Mouse (Mus musculus): Measurements from ENCODE around the gene Rnft1. TPM values are rescaled to one million over a fixed set of nuclear protein-coding genes. Genes with fewer than 3 reads are reported as not detected.

Gene Rnft1
- polyA plus RNA-seq (2012; rRNA removed), result 20.2 and 20.4 TPM in 2 replicates
- polyA plus RNA-seq (2014; fragmentation: Nextera tagmentation; extraction: Ambion mirVana), result 46.0 and 46.6 TPM in 2 replicates

DNA sequence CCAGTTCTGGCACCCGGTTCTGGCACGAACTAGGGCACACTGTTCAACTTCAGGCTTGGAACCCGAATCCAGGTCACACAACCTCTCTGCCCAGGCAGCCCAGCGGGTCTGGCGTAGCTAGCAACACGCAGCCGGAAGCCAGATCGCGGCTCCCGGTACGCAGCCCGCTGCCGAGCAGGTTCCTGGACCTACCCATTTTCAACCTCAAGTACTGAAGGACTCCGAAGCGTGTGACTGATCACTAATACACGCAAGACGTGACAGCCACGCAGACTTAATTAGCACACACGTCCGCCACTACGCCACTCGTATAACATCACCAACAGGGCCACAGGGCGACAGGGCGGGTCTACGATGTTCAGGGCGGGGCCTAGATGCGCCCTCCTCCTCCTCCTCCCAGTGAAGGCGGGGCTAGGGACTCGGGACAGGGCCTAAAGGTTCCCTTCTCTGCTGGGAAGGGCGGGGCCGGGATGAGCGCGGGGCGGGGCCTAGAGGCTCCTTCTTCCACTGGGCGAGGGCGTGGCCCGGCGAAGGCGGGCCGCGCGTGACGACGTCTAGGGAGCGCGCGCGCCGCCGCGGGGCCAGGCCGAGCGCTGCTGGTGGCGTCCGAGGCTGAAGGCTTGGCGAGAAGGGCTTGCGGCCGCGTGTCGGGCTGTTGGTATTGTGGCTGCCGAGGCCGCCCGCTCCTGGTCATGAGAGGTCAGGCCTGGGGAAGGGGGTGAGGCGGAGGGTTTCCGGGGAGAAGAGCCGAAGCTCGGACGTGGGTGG is at the start of gene Rnft1:
Gene Rnft1, plus strand, starts transcription at position 557 of the 768 bp plus-strand sequence.
- ATAC-seq (ENCODE audit: low FRiP score, low read depth), result peak; percentile 99
- DNase-seq (ENCODE audit: low spot score), result peak; percentile 98
- TF ChIP-seq POLR2A (IDR thresholded peaks at IDR 0.05; ENCODE audit: borderline replicate concordance, extremely low read depth, insufficient read depth, insufficient read length), result peak; percentile 91; the same call in 1 of the 2 replicates
- peak within 1 kb of the TSS; percentile 50 for H3K4me2 ChIP-seq (replicated peaks; ENCODE audit: low read depth, low read length, severe bottlenecking)
- under 1% methylated on average over 62 of the region's 68 CpGs for WGBS
- H3K36me3 ChIP-seq (ENCODE audit: control insufficient read depth, insufficient read depth, low read length), result peaks cover 1% of the 10 kb centered on the region; the same call in 1 of the 2 replicates
- H3K9ac ChIP-seq (ENCODE audit: low read depth, low read length, severe bottlenecking), result peak within 1 kb of the TSS; percentile 71
- H3K4me3 ChIP-seq (replicated peaks; ENCODE audit: low read length), result peak within 1 kb of the TSS; percentile 69
- peaks cover 6% of the 10 kb centered on the region; the same call in 1 of the 2 replicates for H3K4me1 ChIP-seq (ENCODE audit: control insufficient read depth, insufficient read depth, low read length)
- no peaks in the 10 kb centered on the region for H3K27me3 ChIP-seq (ENCODE audit: control insufficient read depth, insufficient read depth, low read length)
- H3K27ac ChIP-seq (replicated peaks; ENCODE audit: low read depth, low read length), result peak within 1 kb of the TSS; percentile 82
- no peaks in the 10 kb centered on the region for H3K9me3 ChIP-seq (ENCODE audit: control insufficient read depth, low read length)

DNA sequence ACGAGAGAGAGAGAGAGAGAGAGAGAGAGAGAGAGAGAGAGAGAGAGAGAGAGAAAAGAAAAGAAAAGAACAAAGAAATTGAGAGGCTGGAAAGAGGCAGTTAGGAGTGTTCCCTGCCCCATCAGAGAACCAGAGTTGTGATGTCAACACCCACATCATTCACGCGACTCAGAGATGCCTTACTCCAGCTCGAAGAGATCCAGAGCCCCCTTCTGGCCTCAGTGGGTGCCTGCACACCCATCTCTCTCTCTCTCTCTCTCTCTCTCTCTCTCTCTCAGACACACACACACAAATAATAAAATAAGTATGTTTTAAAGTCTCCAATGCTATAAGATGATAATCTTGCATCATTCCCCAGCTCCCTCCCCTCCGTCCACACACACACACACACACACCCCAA is 47.6 kb upstream of the Rnft1 start:
- Histone ChIP-seq H3K9me3 (ENCODE audit: control insufficient read depth, low read length) (no peaks in the 10 kb centered on the region), H3K4me1 (ENCODE audit: control insufficient read depth, insufficient read depth, low read length) (0 out of 2 replicates have a peak, but pooled peaks cover 3% of the 10 kb centered on the region), H3K36me3 (ENCODE audit: control insufficient read depth, insufficient read depth, low read length) (no peaks in the 10 kb centered on the region), H3K4me2 (replicated peaks; ENCODE audit: low read depth, low read length, severe bottlenecking) (no peak overlapping the region), H3K4me3 (replicated peaks; ENCODE audit: low read length) (no peak overlapping the region), H3K9ac (ENCODE audit: low read depth, low read length, severe bottlenecking) (no peak overlapping the region), H3K27ac (replicated peaks; ENCODE audit: low read depth, low read length) (no peak overlapping the region), H3K27me3 (ENCODE audit: control insufficient read depth, insufficient read depth, low read length) (no peaks in the 10 kb centered on the region)
- DNase-seq (ENCODE audit: low spot score), result peak; percentile 31
- TF ChIP-seq POLR2A (IDR thresholded peaks at IDR 0.05; ENCODE audit: borderline replicate concordance, extremely low read depth, insufficient read depth, insufficient read length), result no peak
- WGBS, result 31% methylated on average over 5 of the region's 5 CpGs
- peak; percentile 37; the same call in 1 of the 2 replicates for ATAC-seq (ENCODE audit: low FRiP score, low read depth)

DNA sequence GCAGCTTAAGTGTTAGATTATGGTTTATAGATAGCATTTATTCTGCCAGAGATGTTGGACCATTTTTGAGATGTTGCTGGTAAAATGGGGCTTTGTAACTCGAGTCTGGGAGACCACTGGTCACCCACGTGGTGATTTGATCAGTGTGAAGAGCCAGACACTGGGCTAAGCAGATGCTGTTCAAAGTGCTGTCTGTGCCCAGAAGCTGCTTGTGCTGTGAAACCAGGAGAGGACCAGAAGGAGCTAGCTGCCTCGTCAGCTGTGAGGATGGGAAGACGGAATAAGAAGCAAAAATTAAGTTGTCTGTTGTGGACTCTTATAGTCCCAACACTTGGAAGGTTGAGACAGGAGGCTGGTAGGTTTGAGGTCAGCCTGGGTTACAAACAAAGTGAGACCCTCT is 46.2 kb upstream of the Rnft1 start:
- no peaks in the 10 kb centered on the region for H3K27me3 ChIP-seq (ENCODE audit: control insufficient read depth, insufficient read depth, low read length)
- no peak for TF ChIP-seq POLR2A (IDR thresholded peaks at IDR 0.05; ENCODE audit: borderline replicate concordance, extremely low read depth, insufficient read depth, insufficient read length)
- no peak overlapping the region for H3K27ac ChIP-seq (replicated peaks; ENCODE audit: low read depth, low read length)
- no peak for DNase-seq (ENCODE audit: low spot score)
- WGBS, result 48% methylated on average over 4 of the region's 4 CpGs
- H3K4me2 ChIP-seq (replicated peaks; ENCODE audit: low read depth, low read length, severe bottlenecking), result no peak overlapping the region
- H3K4me3 ChIP-seq (replicated peaks; ENCODE audit: low read length), result no peak overlapping the region
- no peaks in the 10 kb centered on the region for H3K9me3 ChIP-seq (ENCODE audit: control insufficient read depth, low read length)
- ATAC-seq (ENCODE audit: low FRiP score, low read depth), result no peak
- 0 out of 2 replicates have a peak, but pooled peaks cover 3% of the 10 kb centered on the region for H3K4me1 ChIP-seq (ENCODE audit: control insufficient read depth, insufficient read depth, low read length)
- H3K36me3 ChIP-seq (ENCODE audit: control insufficient read depth, insufficient read depth, low read length), result no peaks in the 10 kb centered on the region
- no peak overlapping the region for H3K9ac ChIP-seq (ENCODE audit: low read depth, low read length, severe bottlenecking)

DNA sequence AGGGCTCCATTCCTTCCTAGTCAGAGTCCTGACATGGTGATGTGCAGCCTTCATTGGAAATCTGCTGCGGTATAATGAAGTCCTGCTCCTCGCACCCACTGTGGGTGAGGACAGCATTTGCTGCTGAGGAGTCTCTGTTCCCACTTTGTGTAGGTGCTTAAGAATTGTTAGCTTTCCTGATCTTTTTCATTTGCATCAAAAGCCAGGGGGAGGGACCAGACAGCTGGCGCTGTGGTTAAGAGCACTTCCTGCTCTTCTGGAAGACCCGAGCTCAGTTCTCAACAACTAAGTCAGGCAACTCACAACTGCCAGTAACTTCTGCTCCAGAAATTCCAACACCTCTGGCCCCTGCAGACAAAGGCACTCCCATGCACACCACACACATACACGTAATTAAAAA is 43.7 kb upstream of the Rnft1 start:
- ATAC-seq (ENCODE audit: low FRiP score, low read depth), result no peak
- no peaks in the 10 kb centered on the region for H3K9me3 ChIP-seq (ENCODE audit: control insufficient read depth, low read length)
- H3K4me1 ChIP-seq (ENCODE audit: control insufficient read depth, insufficient read depth, low read length), result 0 out of 2 replicates have a peak, but pooled peaks cover 3% of the 10 kb centered on the region
- no peaks in the 10 kb centered on the region for H3K27me3 ChIP-seq (ENCODE audit: control insufficient read depth, insufficient read depth, low read length)
- no peak overlapping the region for H3K4me3 ChIP-seq (replicated peaks; ENCODE audit: low read length)
- H3K27ac ChIP-seq (replicated peaks; ENCODE audit: low read depth, low read length), result no peak overlapping the region
- TF ChIP-seq POLR2A (IDR thresholded peaks at IDR 0.05; ENCODE audit: borderline replicate concordance, extremely low read depth, insufficient read depth, insufficient read length), result no peak
- no peak overlapping the region for H3K9ac ChIP-seq (ENCODE audit: low read depth, low read length, severe bottlenecking)
- no peak for DNase-seq (ENCODE audit: low spot score)
- WGBS, result 63% methylated on average over 5 of the region's 5 CpGs
- H3K36me3 ChIP-seq (ENCODE audit: control insufficient read depth, insufficient read depth, low read length), result no peaks in the 10 kb centered on the region
- H3K4me2 ChIP-seq (replicated peaks; ENCODE audit: low read depth, low read length, severe bottlenecking), result no peak overlapping the region

DNA sequence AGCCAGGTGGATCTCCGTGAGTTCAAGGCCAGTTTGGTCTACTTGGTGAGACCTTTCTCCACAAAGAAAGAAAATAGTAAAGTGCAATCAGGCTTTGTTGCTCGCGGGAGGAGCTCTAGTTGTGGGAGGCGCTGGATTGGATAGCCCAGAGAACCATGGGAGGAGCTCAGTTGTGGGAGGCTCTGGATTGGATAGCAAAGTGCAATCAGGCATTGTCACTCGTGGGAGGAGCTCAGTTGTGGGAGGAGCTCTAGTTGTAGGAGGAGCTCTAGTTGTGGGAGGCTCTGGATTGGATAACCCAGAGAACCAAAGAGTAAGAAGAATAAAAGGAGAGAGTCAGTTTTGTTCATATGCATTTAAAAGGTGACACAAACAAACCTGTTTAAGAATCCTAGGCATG is 30.5 kb upstream of the Rnft1 start:
- H3K4me2 ChIP-seq (replicated peaks; ENCODE audit: low read depth, low read length, severe bottlenecking), result no peak overlapping the region
- no peaks in the 10 kb centered on the region for H3K9me3 ChIP-seq (ENCODE audit: control insufficient read depth, low read length)
- H3K27me3 ChIP-seq (ENCODE audit: control insufficient read depth, insufficient read depth, low read length), result no peaks in the 10 kb centered on the region
- TF ChIP-seq POLR2A (IDR thresholded peaks at IDR 0.05; ENCODE audit: borderline replicate concordance, extremely low read depth, insufficient read depth, insufficient read length), result no peak
- no peaks in the 10 kb centered on the region for H3K36me3 ChIP-seq (ENCODE audit: control insufficient read depth, insufficient read depth, low read length)
- H3K4me3 ChIP-seq (replicated peaks; ENCODE audit: low read length), result no peak overlapping the region
- ATAC-seq (ENCODE audit: low FRiP score, low read depth) (no peak), DNase-seq (ENCODE audit: low spot score) (no peak)
- 92% methylated on average over 5 of the region's 5 CpGs for WGBS
- H3K9ac ChIP-seq (ENCODE audit: low read depth, low read length, severe bottlenecking), result no peak overlapping the region
- H3K4me1 ChIP-seq (ENCODE audit: control insufficient read depth, insufficient read depth, low read length), result no peaks in the 10 kb centered on the region
- H3K27ac ChIP-seq (replicated peaks; ENCODE audit: low read depth, low read length), result no peak overlapping the region
